Mouse (Mus musculus): ENCODE measurements around the gene Gm49322. TPM values are rescaled to one million over a fixed set of nuclear protein-coding genes. Genes with fewer than 3 reads are reported as not detected.

The Gm49322 gene
- polyA plus RNA-seq, 1 experiment = 4.2 TPM

DNA sequence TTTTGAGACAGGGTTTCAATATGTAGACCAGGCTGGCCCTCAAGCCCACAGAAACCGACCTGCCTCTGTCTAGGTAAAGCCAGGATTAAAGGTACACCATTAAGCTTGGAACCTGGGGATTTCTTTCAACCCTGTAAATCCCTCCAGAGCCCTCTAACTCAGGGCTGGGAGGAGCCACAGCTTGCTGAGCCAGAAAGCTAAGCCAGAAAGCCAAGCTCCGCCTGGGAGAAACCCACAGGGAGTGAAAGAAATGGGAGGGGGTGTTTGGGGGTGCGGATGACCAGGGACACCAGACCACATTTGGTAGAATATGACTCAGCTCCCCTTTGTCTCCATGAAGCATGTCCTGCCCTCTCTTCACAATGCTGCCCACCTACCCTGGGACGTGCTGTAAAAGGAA lies 9.5 kb upstream of the Gm49322 start:
- Histone ChIP-seq H3K27me3 (ENCODE audit: control insufficient read depth, insufficient read depth, low read length) (no peaks in the 10 kb centered on the region), H3K4me3 (replicated peaks; ENCODE audit: insufficient read depth, low read depth, low read length) (no peak overlapping the region), H3K27ac (ENCODE audit: insufficient read depth, low read length) (no peak overlapping the region), H3K4me1 (ENCODE audit: control insufficient read depth, insufficient read depth, low read length) (no peaks in the 10 kb centered on the region)
- no peak for DNase-seq
- no peak for TF ChIP-seq CTCF (IDR thresholded peaks at IDR 0.05; ENCODE audit: borderline replicate concordance, insufficient read depth, low read depth, low read length)
- WGBS = 41% methylated on average over 4 of the region's 4 CpGs

DNA sequence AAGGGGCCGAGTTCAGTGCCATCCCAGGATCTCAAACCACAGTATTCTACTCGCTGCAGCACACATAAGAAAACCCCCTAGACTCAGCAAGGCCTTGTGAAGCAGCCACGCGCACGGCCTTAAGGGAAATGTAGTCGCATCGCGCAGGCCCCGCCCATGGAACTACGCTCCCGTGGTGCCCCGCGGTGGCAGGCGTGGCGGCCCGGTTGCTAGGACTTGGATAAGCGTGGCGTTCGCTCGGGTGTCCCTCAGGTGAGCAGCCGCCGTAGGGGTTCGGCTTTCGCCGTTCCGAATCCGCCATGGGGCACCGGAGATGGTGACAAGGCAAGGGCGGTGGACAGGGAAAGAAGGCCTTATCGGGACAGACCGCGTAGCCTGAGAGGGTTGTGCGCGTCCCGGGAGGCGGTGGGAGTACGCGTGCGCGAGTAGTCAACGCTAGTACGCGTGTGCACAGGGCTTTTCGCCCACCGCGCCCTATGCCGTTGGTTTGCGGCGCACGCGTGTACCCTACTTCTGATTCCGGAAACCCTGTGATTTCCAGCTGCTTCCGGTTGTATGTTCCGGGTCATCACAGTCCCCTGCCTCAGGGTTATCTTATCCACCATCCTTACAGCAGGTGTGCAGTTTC lies 3.0 kb upstream of the Gm49322 start, which contains the start of the genes Scamp4 and Adat3:
Gene Scamp4, plus strand, starts transcription at position 175 of the 628 bp plus-strand sequence.
Gene Adat3, plus strand, starts transcription at position 183 of the 628 bp plus-strand sequence.
- H3K27me3 ChIP-seq (ENCODE audit: control insufficient read depth, insufficient read depth, low read length) = no peaks in the 10 kb centered on the region
- H3K4me3 ChIP-seq (replicated peaks; ENCODE audit: insufficient read depth, low read depth, low read length) = peak within 1 kb of the TSS; percentile 92
- WGBS = under 1% methylated on average over 54 of the region's 54 CpGs
- H3K4me1 ChIP-seq (ENCODE audit: control insufficient read depth, insufficient read depth, low read length) = peaks cover 22% of the 10 kb centered on the region
- peak within 1 kb of the TSS; percentile 65 for H3K27ac ChIP-seq (ENCODE audit: insufficient read depth, low read length)
- TF ChIP-seq CTCF (IDR thresholded peaks at IDR 0.05; ENCODE audit: borderline replicate concordance, insufficient read depth, low read depth, low read length) (no peak), POLR2A (IDR thresholded peaks at IDR 0.05; ENCODE audit: borderline replicate concordance, insufficient read depth, low read length) (peak; percentile 70; the same call in 1 of the 2 replicates)
- DNase-seq = peak; percentile 94 to 98

DNA sequence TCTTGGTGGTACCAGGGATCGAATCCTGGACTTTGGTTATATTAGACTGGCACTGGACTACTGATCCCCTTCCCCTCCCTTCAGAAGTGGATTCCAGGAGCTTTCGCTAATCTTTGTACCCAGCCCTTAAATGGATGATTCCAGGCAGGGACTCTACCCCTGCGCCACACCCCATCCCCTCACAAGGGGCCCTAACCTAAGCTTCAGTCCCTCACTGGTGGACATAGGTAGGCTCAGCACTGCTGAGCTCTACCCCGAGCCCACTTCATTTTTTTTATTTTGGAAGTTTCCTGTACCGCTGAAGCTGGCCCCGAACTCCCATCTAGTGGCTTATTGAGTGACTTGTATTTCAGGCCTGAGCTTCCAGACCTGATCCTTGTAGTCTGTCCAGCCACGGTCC lies 2.5 kb upstream of the Gm49322 start:
- Histone ChIP-seq H3K4me1 (ENCODE audit: control insufficient read depth, insufficient read depth, low read length) (peaks cover 27% of the 10 kb centered on the region), H3K4me3 (replicated peaks; ENCODE audit: insufficient read depth, low read depth, low read length) (peak overlapping the region; percentile 92), H3K27ac (ENCODE audit: insufficient read depth, low read length) (peak overlapping the region; percentile 51), H3K27me3 (ENCODE audit: control insufficient read depth, insufficient read depth, low read length) (no peaks in the 10 kb centered on the region)
- no peak for DNase-seq
- WGBS = 27% methylated on average over 7 of the region's 7 CpGs
- TF ChIP-seq POLR2A (IDR thresholded peaks at IDR 0.05; ENCODE audit: borderline replicate concordance, insufficient read depth, low read length) = no peak
- no peak for TF ChIP-seq CTCF (IDR thresholded peaks at IDR 0.05; ENCODE audit: borderline replicate concordance, insufficient read depth, low read depth, low read length)

DNA sequence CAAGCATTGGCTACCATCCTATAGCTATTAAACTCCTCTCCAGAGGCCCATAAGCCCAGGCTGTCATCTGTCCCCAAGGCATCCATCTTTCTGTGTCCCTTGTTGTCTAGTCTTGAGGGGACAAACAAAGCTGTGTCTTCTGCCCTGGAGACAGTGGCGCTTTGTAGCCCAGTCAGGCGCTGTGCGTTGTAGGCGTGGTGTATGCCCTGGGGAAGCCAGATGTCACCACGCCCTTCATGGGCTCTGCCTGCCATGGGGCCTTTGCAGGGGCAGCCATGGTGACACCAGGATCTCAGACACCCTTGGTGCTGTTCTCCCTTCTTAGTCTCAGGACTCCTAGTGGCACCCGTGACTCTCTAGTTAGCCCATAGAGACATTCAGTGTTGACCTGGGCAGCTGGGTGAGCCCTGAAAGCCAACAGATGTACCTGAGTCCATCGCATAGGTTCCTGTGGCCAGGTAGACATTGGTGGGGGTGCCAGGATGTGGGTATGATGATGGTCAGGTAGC lies 1.8 kb upstream of the Gm49322 start:
- Histone ChIP-seq H3K4me3 (replicated peaks; ENCODE audit: insufficient read depth, low read depth, low read length) (no peak overlapping the region), H3K27ac (ENCODE audit: insufficient read depth, low read length) (peak overlapping the region; percentile 51; the same call in 1 of the 2 replicates), H3K4me1 (ENCODE audit: control insufficient read depth, insufficient read depth, low read length) (peaks cover 34% of the 10 kb centered on the region), H3K27me3 (ENCODE audit: control insufficient read depth, insufficient read depth, low read length) (no peaks in the 10 kb centered on the region)
- TF ChIP-seq CTCF (IDR thresholded peaks at IDR 0.05; ENCODE audit: borderline replicate concordance, insufficient read depth, low read depth, low read length) = no peak
- no peak for TF ChIP-seq POLR2A (IDR thresholded peaks at IDR 0.05; ENCODE audit: borderline replicate concordance, insufficient read depth, low read length)
- DNase-seq = peak in 1 of 2 experiments; percentile 31
- WGBS = 75% methylated on average over 7 of the region's 7 CpGs

DNA sequence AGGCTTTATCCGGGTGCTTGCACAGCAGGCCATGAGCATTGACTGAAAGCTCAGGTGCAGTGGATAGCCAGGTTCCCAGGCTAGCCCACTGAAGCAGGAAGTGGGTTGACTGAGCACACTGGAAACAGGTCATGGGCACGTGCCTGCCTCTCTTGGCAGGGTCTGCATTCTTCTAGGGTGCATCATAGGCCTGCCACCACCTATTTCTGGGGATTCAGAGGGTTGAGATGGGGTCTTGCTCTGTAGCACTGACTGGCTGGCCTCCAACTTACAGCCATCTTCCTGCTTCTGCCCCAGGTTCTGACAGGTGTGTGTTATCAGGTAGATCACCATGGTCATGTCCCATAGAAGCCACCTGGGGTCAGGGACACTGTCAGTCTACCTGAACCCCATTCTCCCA lies 833 bp upstream of the Gm49322 start:
- Histone ChIP-seq H3K4me1 (ENCODE audit: control insufficient read depth, insufficient read depth, low read length) (peaks cover 43% of the 10 kb centered on the region), H3K27ac (ENCODE audit: insufficient read depth, low read length) (no peak overlapping the region), H3K4me3 (replicated peaks; ENCODE audit: insufficient read depth, low read depth, low read length) (no peak overlapping the region), H3K27me3 (ENCODE audit: control insufficient read depth, insufficient read depth, low read length) (no peaks in the 10 kb centered on the region)
- WGBS = 54% methylated on average over 2 of the region's 2 CpGs
- no peak for DNase-seq
- TF ChIP-seq CTCF (IDR thresholded peaks at IDR 0.05; ENCODE audit: borderline replicate concordance, insufficient read depth, low read depth, low read length) = no peak
- TF ChIP-seq POLR2A (IDR thresholded peaks at IDR 0.05; ENCODE audit: borderline replicate concordance, insufficient read depth, low read length) = no peak

DNA sequence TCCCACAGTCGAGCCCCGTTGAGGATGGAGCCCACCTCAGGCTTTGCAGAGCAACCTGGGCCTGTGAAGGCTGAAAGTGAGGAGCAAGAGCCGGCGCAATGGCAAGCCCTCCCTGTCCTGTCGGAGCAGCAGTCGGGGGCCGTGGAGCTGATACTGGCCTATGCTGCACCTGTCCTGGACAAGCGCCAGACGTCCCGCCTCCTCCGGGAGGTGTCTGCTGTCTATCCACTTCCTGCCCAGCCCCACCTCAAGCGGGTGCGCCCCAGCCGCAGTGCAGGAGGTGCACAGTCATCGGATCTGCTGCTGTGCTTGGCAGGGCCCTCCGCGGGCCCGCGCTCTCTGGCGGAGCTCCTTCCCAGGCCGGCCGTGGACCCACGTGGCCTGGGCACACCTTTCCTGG lies 485 bp downstream of the Gm49322 start:
- peak in 1 of 2 experiments; percentile 36 for DNase-seq
- TF ChIP-seq CTCF (IDR thresholded peaks at IDR 0.05; ENCODE audit: borderline replicate concordance, insufficient read depth, low read depth, low read length) (no peak), POLR2A (IDR thresholded peaks at IDR 0.05; ENCODE audit: borderline replicate concordance, insufficient read depth, low read length) (no peak)
- no peaks in the 10 kb centered on the region for H3K27me3 ChIP-seq (ENCODE audit: control insufficient read depth, insufficient read depth, low read length)

DNA sequence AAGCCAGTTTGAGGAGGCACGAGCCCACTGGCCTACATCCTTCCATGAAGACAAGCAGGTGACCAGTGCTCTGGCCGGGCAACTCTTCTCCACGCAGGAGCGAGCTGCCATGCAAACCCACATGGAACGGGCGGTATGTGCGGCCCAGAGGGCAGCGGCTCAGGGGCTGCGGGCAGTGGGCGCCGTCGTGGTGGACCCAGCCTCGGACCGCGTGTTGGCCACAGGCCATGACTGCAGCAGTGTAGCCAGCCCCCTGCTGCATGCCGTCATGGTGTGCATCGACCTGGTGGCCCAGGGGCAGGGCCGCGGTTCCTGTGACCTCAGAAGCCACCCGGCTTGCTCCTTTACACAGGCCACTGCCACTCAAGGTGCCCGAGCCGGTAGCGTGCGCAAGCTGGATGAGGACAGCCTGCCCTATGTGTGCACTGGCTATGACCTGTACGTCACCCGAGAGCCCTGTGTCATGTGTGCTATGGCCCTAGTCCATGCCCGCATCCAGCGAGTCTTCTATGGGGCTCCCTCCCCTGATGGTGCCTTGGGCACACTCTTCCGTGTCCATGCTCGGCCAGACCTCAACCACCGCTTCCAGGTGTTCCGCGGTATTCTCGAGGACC lies 1.0 kb downstream of the Gm49322 start:
- no peak overlapping the region for H3K27ac ChIP-seq (ENCODE audit: insufficient read depth, low read length)
- TF ChIP-seq POLR2A (IDR thresholded peaks at IDR 0.05; ENCODE audit: borderline replicate concordance, insufficient read depth, low read length) = no peak
- no peak for TF ChIP-seq CTCF (IDR thresholded peaks at IDR 0.05; ENCODE audit: borderline replicate concordance, insufficient read depth, low read depth, low read length)
- no peak overlapping the region for H3K4me3 ChIP-seq (replicated peaks; ENCODE audit: insufficient read depth, low read depth, low read length)
- peak in 1 of 2 experiments; percentile 28 for DNase-seq
- peaks cover 58% of the 10 kb centered on the region for H3K4me1 ChIP-seq (ENCODE audit: control insufficient read depth, insufficient read depth, low read length)
- 88% methylated on average over 34 of the region's 34 CpGs for WGBS
- no peaks in the 10 kb centered on the region for H3K27me3 ChIP-seq (ENCODE audit: control insufficient read depth, insufficient read depth, low read length)

More for the DNA sequence above, 485 bp downstream of the Gm49322 start:
- H3K27ac ChIP-seq (ENCODE audit: insufficient read depth, low read length) = no peak overlapping the region
- no peak overlapping the region for H3K4me3 ChIP-seq (replicated peaks; ENCODE audit: insufficient read depth, low read depth, low read length)
- WGBS = 79% methylated on average over 23 of the region's 23 CpGs
- H3K4me1 ChIP-seq (ENCODE audit: control insufficient read depth, insufficient read depth, low read length) = peaks cover 53% of the 10 kb centered on the region

DNA sequence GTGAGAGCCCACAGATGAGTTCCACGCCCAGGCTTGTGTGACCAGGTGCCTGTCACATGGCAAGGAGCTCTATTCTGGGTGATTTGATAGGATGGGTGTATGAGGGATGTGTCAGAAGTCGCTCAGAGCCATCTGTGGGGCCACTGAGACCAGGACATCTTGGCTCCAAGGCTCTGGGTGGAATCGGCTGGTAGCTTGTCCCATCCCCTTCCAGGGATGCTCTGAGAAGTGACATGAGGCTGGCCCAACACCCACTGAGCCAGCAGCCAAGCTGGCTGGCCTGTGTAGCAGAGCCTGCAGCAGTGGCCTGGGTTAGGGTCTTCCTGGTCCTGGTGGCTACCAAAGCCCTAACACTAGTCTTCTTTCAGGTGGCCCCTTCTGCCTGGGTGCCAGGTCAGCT lies 2.6 kb downstream of the Gm49322 start:
- Histone ChIP-seq H3K4me3 (replicated peaks; ENCODE audit: insufficient read depth, low read depth, low read length) (no peak overlapping the region), H3K27me3 (ENCODE audit: control insufficient read depth, insufficient read depth, low read length) (no peaks in the 10 kb centered on the region), H3K4me1 (ENCODE audit: control insufficient read depth, insufficient read depth, low read length) (peaks cover 53% of the 10 kb centered on the region), H3K27ac (ENCODE audit: insufficient read depth, low read length) (peak overlapping the region; percentile 91)
- WGBS = 79% methylated on average over 3 of the region's 3 CpGs
- no peak for TF ChIP-seq CTCF (IDR thresholded peaks at IDR 0.05; ENCODE audit: borderline replicate concordance, insufficient read depth, low read depth, low read length)
- no peak for TF ChIP-seq POLR2A (IDR thresholded peaks at IDR 0.05; ENCODE audit: borderline replicate concordance, insufficient read depth, low read length)
- DNase-seq = no peak
